Mouse (Mus musculus): ENCODE data around the gene Ccdc160.

Gene Ccdc160

DNA sequence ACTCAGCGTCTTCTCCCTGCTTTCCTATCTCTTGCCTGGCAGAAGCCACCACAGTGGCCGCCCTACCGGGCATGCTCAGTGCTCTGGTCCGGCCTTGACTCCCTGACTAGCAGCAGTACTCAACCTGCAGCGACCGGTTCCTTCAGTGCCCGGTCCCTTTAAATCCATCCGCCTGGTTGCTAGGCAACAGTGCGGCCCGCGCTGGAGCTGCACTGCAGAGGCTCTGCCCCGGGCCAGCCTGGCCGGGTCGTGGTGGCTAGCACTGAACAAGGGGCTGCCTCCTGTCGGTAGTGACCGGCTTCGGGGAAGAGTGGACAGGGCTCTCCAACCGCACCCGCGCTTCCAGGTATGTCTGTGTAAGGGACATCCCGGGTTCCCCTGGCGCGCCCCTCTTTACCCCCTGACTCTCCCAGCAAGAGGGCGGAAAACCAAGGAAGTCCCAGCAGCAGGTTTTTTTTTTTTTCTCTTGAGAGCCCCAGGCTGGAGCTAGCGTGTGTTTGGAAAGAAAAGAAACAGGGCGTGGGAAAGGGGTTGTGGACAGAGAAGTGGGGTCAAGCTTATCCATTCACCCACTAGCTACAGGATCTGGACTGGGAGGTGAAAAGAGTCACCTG lies at the start of gene Ccdc160:
Gene Ccdc160 (plus strand): TSS at position 221 of the 614 bp plus-strand sequence.
- no peak for DNase-seq (ENCODE audit: low spot score in 2 of 2)

GRCm38 (mm10) chrX:52743781-52744180 lies 47.2 kb upstream of the Ccdc160 start:
- DNase-seq (ENCODE audit: low spot score in 2 of 2), result no peak

GRCm38 (mm10) chrX:52744201-52745051 lies 46.6 kb upstream of the Ccdc160 start:
- DNase-seq (ENCODE audit: low spot score in 2 of 2), result peak; percentile 33 to 39

DNA sequence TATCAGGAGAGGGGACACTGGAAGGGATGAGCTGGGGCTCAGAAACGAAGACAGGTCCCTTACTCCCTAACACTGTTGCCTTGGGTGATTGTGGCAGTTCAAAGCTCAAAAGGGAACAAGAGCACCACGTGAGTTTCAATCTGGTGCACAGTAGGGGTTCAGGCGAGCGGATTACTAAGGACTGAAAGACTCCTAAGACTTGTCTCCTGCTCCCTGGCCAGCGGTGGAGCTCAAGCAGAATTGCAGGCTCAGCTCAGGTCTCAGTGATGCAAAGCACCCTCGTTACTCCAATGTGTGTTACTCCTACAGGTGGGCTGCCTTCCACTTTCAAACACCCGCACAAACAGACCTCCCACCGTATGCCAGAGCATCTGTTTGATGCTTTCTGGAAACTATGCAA lies 45.5 kb upstream of the Ccdc160 start:
- no peak for DNase-seq (ENCODE audit: low spot score in 2 of 2)

GRCm38 (mm10) chrX:52745917-52746316 lies 45.1 kb upstream of the Ccdc160 start:
- DNase-seq (ENCODE audit: low spot score in 2 of 2), result peak in 1 of 2 experiments; percentile 12

- DNase-seq (ENCODE audit: low spot score in 2 of 2), result no peak
Observed at GRCm38 (mm10) chrX:52746849-52747248, 44.2 kb upstream of the Ccdc160 start.

- DNase-seq (ENCODE audit: low spot score in 2 of 2), result no peak
Observed at GRCm38 (mm10) chrX:52753491-52754085, 37.4 kb upstream of the Ccdc160 start.

DNA sequence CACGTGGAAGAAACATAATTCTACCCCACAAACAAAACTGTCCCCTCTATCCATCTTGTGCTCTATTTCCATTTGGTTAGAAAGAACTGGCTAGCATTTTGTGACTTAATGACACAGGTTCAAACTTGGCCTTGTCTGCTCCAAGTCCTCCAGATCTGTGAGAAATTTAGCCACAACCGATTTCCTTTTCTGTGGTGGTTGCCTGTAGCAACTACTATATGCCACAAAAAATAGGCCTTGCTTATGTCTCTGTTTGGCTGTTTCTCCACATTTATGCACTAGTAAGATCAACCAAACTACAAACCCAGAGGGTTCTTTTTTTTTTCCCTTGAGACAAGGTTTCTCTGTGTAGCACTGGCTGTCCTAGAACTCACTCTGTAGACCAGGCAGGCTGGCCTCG lies 33.8 kb upstream of the Ccdc160 start:
- peak; percentile 3 to 21 for DNase-seq (ENCODE audit: low spot score in 2 of 2)

GRCm38 (mm10) chrX:52759232-52759631 lies 31.8 kb upstream of the Ccdc160 start:
- DNase-seq (ENCODE audit: low spot score in 2 of 2), result no peak

GRCm38 (mm10) chrX:52760191-52760945 lies 30.6 kb upstream of the Ccdc160 start:
- DNase-seq (ENCODE audit: low spot score in 2 of 2), result no peak

DNA sequence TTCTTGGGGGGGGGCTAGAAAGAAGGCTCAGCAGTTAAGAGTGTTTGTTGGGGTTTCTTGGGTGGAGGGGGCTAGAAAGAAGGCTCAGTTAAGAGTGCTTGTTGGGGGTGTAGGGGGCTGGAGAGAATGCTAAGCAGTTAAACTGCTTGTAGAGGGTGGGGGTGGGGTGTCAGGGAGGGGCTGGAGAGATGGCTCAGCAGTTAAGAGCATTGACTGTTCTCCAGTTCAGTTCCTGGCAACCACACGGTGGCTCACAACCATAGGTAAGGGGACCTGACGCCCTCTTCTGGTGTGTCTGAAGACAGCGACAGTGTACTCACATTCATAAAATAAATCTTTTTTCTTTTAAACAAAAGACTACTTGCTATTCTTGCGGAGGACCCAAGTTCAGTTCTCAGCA lies 28.8 kb upstream of the Ccdc160 start:
- no peak for DNase-seq (ENCODE audit: low spot score in 2 of 2)

DNA sequence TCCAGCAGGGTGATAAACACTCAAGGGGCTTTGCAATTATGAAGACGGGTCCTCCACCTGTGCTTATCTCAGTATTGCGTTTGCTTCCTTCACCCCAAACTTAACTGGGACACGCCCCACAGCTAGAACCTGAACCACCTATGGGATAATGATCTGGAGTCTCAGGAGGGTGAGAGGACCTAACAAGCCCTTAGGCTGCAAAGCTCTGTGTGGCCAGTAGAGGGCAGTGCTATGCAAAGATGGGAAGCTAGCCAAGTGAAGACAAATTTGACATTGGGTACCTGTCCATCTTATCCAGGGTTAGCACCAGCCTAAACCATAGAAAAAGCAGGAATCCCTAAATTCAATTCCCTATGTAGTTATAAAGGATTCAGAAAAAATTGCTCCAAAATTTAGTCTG lies 15.0 kb upstream of the Ccdc160 start:
- peak; percentile 15 to 28 for DNase-seq (ENCODE audit: low spot score in 2 of 2)

- DNase-seq (ENCODE audit: low spot score in 2 of 2), result no peak
Observed at GRCm38 (mm10) chrX:52777671-52778070, 13.3 kb upstream of the Ccdc160 start.

GRCm38 (mm10) chrX:52783898-52784297 lies 7.1 kb upstream of the Ccdc160 start:
- DNase-seq (ENCODE audit: low spot score in 2 of 2), result no peak

DNA sequence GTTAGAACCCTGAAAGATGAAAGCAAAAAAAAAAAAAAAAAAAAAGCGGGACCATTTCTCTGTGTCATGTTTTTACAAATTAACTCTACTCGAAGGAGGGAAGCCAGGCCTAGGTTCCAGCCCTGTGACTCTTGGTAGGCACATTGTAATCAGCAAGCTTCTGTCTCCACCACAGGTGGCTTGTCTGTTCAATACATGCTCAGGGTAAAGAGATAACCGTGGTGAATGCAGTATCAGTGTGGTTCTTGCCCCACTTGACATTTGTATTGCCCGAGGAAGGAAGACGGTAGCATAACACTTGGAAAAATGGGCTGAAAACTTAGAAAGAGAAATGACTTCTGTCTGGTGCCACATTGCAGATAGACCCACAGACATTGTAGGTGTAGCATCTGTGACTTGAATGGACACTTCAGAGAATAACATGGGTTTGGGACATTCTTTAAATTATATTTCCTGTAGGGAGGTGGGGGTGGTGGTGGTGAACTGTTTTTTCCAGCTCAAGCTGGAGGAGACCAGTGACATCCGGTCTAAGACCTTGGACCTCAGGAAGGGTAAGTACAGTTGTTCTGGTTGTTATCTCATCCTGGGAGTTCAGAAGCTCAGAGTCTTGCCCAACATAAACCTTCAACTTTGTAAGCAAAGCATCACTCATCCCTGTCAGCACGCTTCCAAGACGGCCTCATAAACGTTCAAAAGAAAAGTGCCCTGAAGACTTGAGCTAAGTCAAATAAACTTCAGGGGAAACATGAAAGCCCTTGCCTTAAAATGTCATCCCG lies 1.1 kb downstream of the Ccdc160 start:
- DNase-seq (ENCODE audit: low spot score in 2 of 2), result no peak

DNA sequence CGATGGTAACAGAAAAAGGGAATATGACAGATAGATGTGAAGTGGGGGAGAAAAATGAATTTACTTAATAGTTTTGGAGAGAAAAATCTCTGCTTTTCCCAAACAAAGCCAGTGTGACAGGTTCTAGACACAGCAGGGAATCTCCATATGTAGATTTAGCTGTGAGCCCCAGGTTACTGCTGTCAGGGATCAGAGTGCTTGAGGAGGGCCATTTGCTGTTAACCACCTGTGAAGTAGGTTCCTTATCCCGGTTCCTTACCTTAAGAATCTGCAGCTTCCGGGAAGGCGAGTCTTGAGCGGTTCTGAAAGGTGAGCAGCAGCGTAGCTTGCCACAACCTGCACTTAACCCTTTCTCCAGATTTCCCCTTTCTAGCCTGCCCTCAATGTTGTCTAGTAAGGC lies 1.9 kb downstream of the Ccdc160 start:
- no peak for DNase-seq (ENCODE audit: low spot score in 2 of 2)

- DNase-seq (ENCODE audit: low spot score in 2 of 2), result no peak
Observed at GRCm38 (mm10) chrX:52795816-52796215, 4.8 kb downstream of the Ccdc160 start.

DNA sequence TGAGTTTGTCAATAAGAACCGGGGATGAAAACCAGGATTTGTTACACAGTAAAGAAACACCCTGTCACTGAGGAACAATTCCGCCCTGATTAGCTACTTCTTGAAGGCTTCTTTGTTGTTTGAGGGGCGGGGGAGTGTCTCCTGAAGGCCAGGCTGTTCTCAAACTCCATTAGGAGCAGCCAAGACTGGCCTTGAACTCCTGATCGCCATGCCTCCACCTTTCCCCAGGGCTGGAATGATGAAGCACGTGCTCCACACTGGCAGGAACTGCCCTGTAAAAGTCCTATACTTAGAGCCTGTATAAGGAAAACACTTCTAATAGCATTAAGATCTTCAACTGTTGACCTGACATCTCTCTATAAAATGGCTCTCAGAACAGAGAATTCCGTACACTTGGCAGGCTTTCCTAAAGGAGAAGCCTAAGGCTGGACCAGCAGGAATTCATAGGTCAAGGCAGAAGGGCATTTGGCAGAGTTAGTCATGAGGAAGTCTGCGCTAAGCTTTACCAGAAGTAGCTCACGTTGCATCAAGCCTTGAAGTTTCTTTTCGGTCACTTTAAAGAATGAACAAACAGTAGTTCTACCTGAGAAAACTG lies 6.1 kb downstream of the Ccdc160 start:
- no peak for DNase-seq (ENCODE audit: low spot score in 2 of 2)

GRCm38 (mm10) chrX:52798255-52798654 lies 7.3 kb downstream of the Ccdc160 start:
- DNase-seq (ENCODE audit: low spot score in 2 of 2), result no peak

GRCm38 (mm10) chrX:52799566-52799965 lies 8.6 kb downstream of the Ccdc160 start:
- peak in 1 of 2 experiments; percentile 29 for DNase-seq (ENCODE audit: low spot score in 2 of 2)

DNA sequence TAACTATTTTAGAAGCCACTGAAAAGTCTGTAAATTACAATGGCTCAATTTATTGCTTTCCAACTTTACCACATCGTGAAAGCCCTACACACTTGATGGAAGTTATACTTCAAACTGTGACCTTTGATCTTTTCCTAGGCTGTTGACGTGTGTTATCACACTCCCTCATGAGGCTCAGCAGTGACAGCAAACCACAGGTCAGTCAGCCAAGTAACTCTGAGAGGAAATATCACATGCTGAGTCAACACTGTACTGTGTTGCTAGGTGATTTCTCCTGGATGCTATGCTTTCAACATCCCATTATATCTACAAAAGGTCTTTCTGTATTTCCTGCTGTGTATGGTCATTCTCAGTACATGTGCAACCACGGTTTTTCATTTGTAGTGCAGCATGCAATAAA lies 28.3 kb downstream of the Ccdc160 start:
- no peak for DNase-seq (ENCODE audit: low spot score in 2 of 2)
